ENCODE assay signal across 14 mouse cellular contexts in genomic region chr13:51499769-51500168, GRCm38 (mm10).
"Had no signal": no experiment of that assay in that cellular context is flagged by ENCODE, and none has a peak within 500 bp of the region (broad histone marks: within the 10 kb centered on the region; RNA-seq: fewer than 3 reads in every experiment).

No protein-coding gene starts in this region.

- ATAC-seq: midbrain, embryonic 15.5 days had no signal

- DNase-seq: kidney, adult 9 months; kidney, postnatal 14 days; kidney, postnatal 4 days; layer of hippocampus, postnatal 36 days; liver, embryonic 13.5 days; lung, adult 2 months; lung, postnatal 14 days; lung, postnatal 4 days; retina, postnatal 1 day; right cerebral cortex, postnatal 4 days; thymus, adult 2 months; thymus, postnatal 14 days; thymus, postnatal 4 days had no signal
